ENCODE assay signal across 15 mouse cellular contexts in genomic region chrX:162274581-162274980, GRCm38 (mm10).
"Had no signal": no experiment of that assay in that cellular context is flagged by ENCODE, and none has a peak within 500 bp of the region (broad histone marks: within the 10 kb centered on the region; RNA-seq: fewer than 3 reads in every experiment).

No protein-coding gene starts in this region.

- DNase-seq: right cerebral cortex, postnatal 14 days; thymus, adult 2 months; thymus, postnatal 25 days; thymus, postnatal 4 days had no signal

- H3K4me3 ChIP-seq: limb, embryonic 15.5 days; liver, embryonic 12.5 days; megakaryocyte, embryonic 14.5 days; midbrain, embryonic 13.5 days; midbrain, embryonic 15.5 days; neural tube, embryonic 12.5 days; stomach, embryonic 15.5 days had no signal

- H3K36me3 ChIP-seq: limb, embryonic 15.5 days; liver, embryonic 12.5 days; midbrain, embryonic 13.5 days; midbrain, embryonic 15.5 days; neural tube, embryonic 12.5 days; stomach, embryonic 15.5 days had no signal

- H3K27ac ChIP-seq: limb, embryonic 15.5 days; liver, embryonic 12.5 days; liver, embryonic 14.5 days; macrophage; midbrain, embryonic 13.5 days; midbrain, embryonic 15.5 days; neural tube, embryonic 12.5 days; stomach, embryonic 15.5 days; stomach, postnatal 0 days had no signal

- H3K9ac ChIP-seq: limb, embryonic 15.5 days; liver, embryonic 12.5 days; liver, embryonic 14.5 days; midbrain, embryonic 13.5 days; midbrain, embryonic 15.5 days; neural tube, embryonic 12.5 days; stomach, embryonic 15.5 days had no signal

- H3K4me1 ChIP-seq: limb, embryonic 15.5 days; megakaryocyte, embryonic 14.5 days; midbrain, embryonic 13.5 days; neural tube, embryonic 12.5 days; stomach, embryonic 15.5 days had no signal

- H3K9me3 ChIP-seq: limb, embryonic 15.5 days; liver, embryonic 12.5 days; megakaryocyte, embryonic 14.5 days; midbrain, embryonic 13.5 days; midbrain, embryonic 15.5 days; neural tube, embryonic 12.5 days; stomach, embryonic 15.5 days had no signal

- ATAC-seq: liver, embryonic 12.5 days; midbrain, embryonic 13.5 days; midbrain, embryonic 15.5 days had no signal

- H3K27me3 ChIP-seq: limb, embryonic 15.5 days; neural tube, embryonic 12.5 days; stomach, embryonic 15.5 days had no signal

- H3K4me2 ChIP-seq: limb, embryonic 15.5 days; liver, embryonic 12.5 days; midbrain, embryonic 11.5 days; midbrain, embryonic 13.5 days; midbrain, embryonic 15.5 days; neural tube, embryonic 12.5 days; stomach, embryonic 15.5 days had no signal
